Mouse (Mus musculus): ENCODE data around the gene A630095N17Rik. TPM values are rescaled to one million over a fixed set of nuclear protein-coding genes. Genes with fewer than 3 reads are reported as not detected.
"Not testable (repeated sequence)": the region's sequence is repeated elsewhere in the genome, so short reads cannot be mapped to it uniquely, and the experiment has no call there.

The A630095N17Rik gene
- polyA plus RNA-seq, 1 experiment from 2014 or later, result not detected

- 2% methylated on average over 8 of the region's 8 CpGs for WGBS
- peaks cover 4% of the 10 kb centered on the region for H3K36me3 ChIP-seq
- H3K9ac ChIP-seq, result no peak overlapping the region
- peak overlapping the region; percentile 41; the same call in 1 of the 2 replicates for H3K27ac ChIP-seq
- no peak overlapping the region for H3K4me3 ChIP-seq
- H3K4me1 ChIP-seq (replicated peaks), result peaks cover 28% of the 10 kb centered on the region
- 0 out of 2 replicates have a peak, but pooled peaks cover 16% of the 10 kb centered on the region for H3K27me3 ChIP-seq
- ATAC-seq (ENCODE audit: low FRiP score), result peak; percentile 54; the same call in 1 of the 2 replicates
- no peak overlapping the region for H3K4me2 ChIP-seq
- no peaks in the 10 kb centered on the region for H3K9me3 ChIP-seq
These were observed 2.7 kb upstream of the A630095N17Rik start for GRCm38 (mm10) chr1:75234606-75235005.

- not testable (repeated sequence) for H3K4me2 ChIP-seq; H3K27ac ChIP-seq; H3K9me3 ChIP-seq; H3K4me3 ChIP-seq; H3K36me3 ChIP-seq; H3K9ac ChIP-seq; ATAC-seq (ENCODE audit: low FRiP score)
- H3K27me3 ChIP-seq, result 0 out of 2 replicates have a peak, but pooled peaks cover 16% of the 10 kb centered on the region
- peaks cover 19% of the 10 kb centered on the region for H3K4me1 ChIP-seq (replicated peaks)
- WGBS, result 64% methylated on average over 4 of the region's 4 CpGs
These were observed 587 bp upstream of the A630095N17Rik start for GRCm38 (mm10) chr1:75232489-75232888.

GRCm38 (mm10) chr1:75231224-75231623, 678 bp downstream of the A630095N17Rik start:
- no peak for ATAC-seq (ENCODE audit: low FRiP score)
- H3K27ac ChIP-seq, result no peak overlapping the region
- no peak overlapping the region for H3K4me3 ChIP-seq

GRCm38 (mm10) chr1:75230335-75230994, 1.4 kb downstream of the A630095N17Rik start:
- ATAC-seq (ENCODE audit: low FRiP score), result no peak
- Histone ChIP-seq H3K4me3 (no peak overlapping the region), H3K27ac (no peak overlapping the region), H3K36me3 (no peaks in the 10 kb centered on the region), H3K4me2 (no peak overlapping the region), H3K9ac (no peak overlapping the region), H3K27me3 (0 out of 2 replicates have a peak, but pooled peaks cover 26% of the 10 kb centered on the region), H3K9me3 (no peaks in the 10 kb centered on the region), H3K4me1 (replicated peaks) (0 out of 2 replicates have a peak, but pooled peaks cover 5% of the 10 kb centered on the region)
- 78% methylated on average over 7 of the region's 7 CpGs for WGBS

More at GRCm38 (mm10) chr1:75231224-75231623, 678 bp downstream of the A630095N17Rik start:
- Histone ChIP-seq H3K4me1 (replicated peaks) (peaks cover 10% of the 10 kb centered on the region), H3K36me3 (no peaks in the 10 kb centered on the region), H3K27me3 (0 out of 2 replicates have a peak, but pooled peaks cover 23% of the 10 kb centered on the region), H3K4me2 (no peak overlapping the region), H3K9me3 (no peaks in the 10 kb centered on the region), H3K9ac (no peak overlapping the region)
- 79% methylated on average over 4 of the region's 4 CpGs for whole genome bisulfite sequencing

- Histone ChIP-seq H3K9me3 (no peaks in the 10 kb centered on the region), H3K4me2 (no peak overlapping the region), H3K9ac (no peak overlapping the region), H3K4me1 (replicated peaks) (no peaks in the 10 kb centered on the region), H3K27me3 (peaks cover 31% of the 10 kb centered on the region; the same call in 1 of the 2 replicates), H3K27ac (no peak overlapping the region), H3K36me3 (no peaks in the 10 kb centered on the region), H3K4me3 (no peak overlapping the region)
- 67% methylated on average over 4 of the region's 4 CpGs for WGBS
- ATAC-seq (ENCODE audit: low FRiP score), result no peak
These were observed 2.7 kb downstream of the A630095N17Rik start for GRCm38 (mm10) chr1:75229158-75229557.

GRCm38 (mm10) chr1:75227653-75228052, 4.2 kb downstream of the A630095N17Rik start:
- Histone ChIP-seq H3K36me3 (no peaks in the 10 kb centered on the region), H3K9ac (no peak overlapping the region), H3K9me3 (no peaks in the 10 kb centered on the region), H3K27ac (no peak overlapping the region), H3K4me1 (replicated peaks) (no peaks in the 10 kb centered on the region), H3K4me3 (no peak overlapping the region), H3K4me2 (no peak overlapping the region), H3K27me3 (peaks cover 43% of the 10 kb centered on the region)
- no peak for ATAC-seq (ENCODE audit: low FRiP score)
- WGBS, result 85% methylated on average over 1 of the region's 1 CpGs

GRCm38 (mm10) chr1:75226138-75226537, 5.8 kb downstream of the A630095N17Rik start:
- WGBS, result 70% methylated on average over 2 of the region's 2 CpGs
- no peak overlapping the region for H3K9ac ChIP-seq

GRCm38 (mm10) chr1:75225473-75225872, 6.4 kb downstream of the A630095N17Rik start:
- 69% methylated on average over 3 of the region's 3 CpGs for WGBS
- no peak overlapping the region for H3K4me3 ChIP-seq
- H3K27ac ChIP-seq, result no peak overlapping the region
- no peaks in the 10 kb centered on the region for H3K36me3 ChIP-seq
- no peaks in the 10 kb centered on the region for H3K9me3 ChIP-seq
- H3K27me3 ChIP-seq, result peaks cover 49% of the 10 kb centered on the region
- H3K9ac ChIP-seq, result no peak overlapping the region
- H3K4me1 ChIP-seq (replicated peaks), result no peaks in the 10 kb centered on the region
- H3K4me2 ChIP-seq, result no peak overlapping the region
- ATAC-seq (ENCODE audit: low FRiP score), result no peak

More at GRCm38 (mm10) chr1:75226138-75226537, 5.8 kb downstream of the A630095N17Rik start:
- Histone ChIP-seq H3K27ac (no peak overlapping the region), H3K9me3 (no peaks in the 10 kb centered on the region), H3K36me3 (no peaks in the 10 kb centered on the region), H3K4me2 (no peak overlapping the region), H3K27me3 (peaks cover 49% of the 10 kb centered on the region), H3K4me1 (replicated peaks) (no peaks in the 10 kb centered on the region), H3K4me3 (no peak overlapping the region)
- no peak for ATAC-seq (ENCODE audit: low FRiP score)

GRCm38 (mm10) chr1:75223532-75223931, 8.4 kb downstream of the A630095N17Rik start:
- no peak overlapping the region for H3K27ac ChIP-seq
- no peaks in the 10 kb centered on the region for H3K36me3 ChIP-seq
- no peaks in the 10 kb centered on the region for H3K9me3 ChIP-seq
- H3K4me3 ChIP-seq, result no peak overlapping the region
- WGBS, result 73% methylated on average over 6 of the region's 6 CpGs
- peaks cover 67% of the 10 kb centered on the region for H3K27me3 ChIP-seq
- peaks cover 14% of the 10 kb centered on the region for H3K4me1 ChIP-seq (replicated peaks)
- no peak for ATAC-seq (ENCODE audit: low FRiP score)
- no peak overlapping the region for H3K9ac ChIP-seq
- no peak overlapping the region for H3K4me2 ChIP-seq

- H3K4me1 ChIP-seq (replicated peaks), result peaks cover 20% of the 10 kb centered on the region
- H3K27me3 ChIP-seq, result peaks cover 73% of the 10 kb centered on the region
- H3K4me2 ChIP-seq, result no peak overlapping the region
- WGBS, result 84% methylated on average over 6 of the region's 6 CpGs
- no peak for ATAC-seq (ENCODE audit: low FRiP score)
- H3K4me3 ChIP-seq, result no peak overlapping the region
- no peak overlapping the region for H3K9ac ChIP-seq
- no peak overlapping the region for H3K27ac ChIP-seq
- H3K36me3 ChIP-seq, result no peaks in the 10 kb centered on the region
- no peaks in the 10 kb centered on the region for H3K9me3 ChIP-seq
These were observed 9.0 kb downstream of the A630095N17Rik start for GRCm38 (mm10) chr1:75222926-75223325.

GRCm38 (mm10) chr1:75221538-75221937, 10.4 kb downstream of the A630095N17Rik start:
- no peak for ATAC-seq (ENCODE audit: low FRiP score)
- Histone ChIP-seq H3K36me3 (no peaks in the 10 kb centered on the region), H3K27ac (no peak overlapping the region), H3K9ac (no peak overlapping the region), H3K9me3 (no peaks in the 10 kb centered on the region), H3K4me3 (no peak overlapping the region), H3K27me3 (peaks cover 83% of the 10 kb centered on the region), H3K4me2 (no peak overlapping the region), H3K4me1 (replicated peaks) (peaks cover 22% of the 10 kb centered on the region)
- 76% methylated on average over 3 of the region's 3 CpGs for WGBS

GRCm38 (mm10) chr1:75219531-75219930, 12.4 kb downstream of the A630095N17Rik start, which contains the start of gene Tuba4a:
TSS of gene Tuba4a (minus strand) at chr1:75219865.
- Histone ChIP-seq H3K27me3 (peaks cover 87% of the 10 kb centered on the region), H3K4me2 (peak within 1 kb of the TSS; percentile 94), H3K36me3 (peaks cover 17% of the 10 kb centered on the region), H3K4me1 (replicated peaks) (peaks cover 22% of the 10 kb centered on the region), H3K4me3 (peak within 1 kb of the TSS; percentile 56), H3K27ac (no peak within 1 kb of the TSS), H3K9me3 (no peaks in the 10 kb centered on the region), H3K9ac (peak within 1 kb of the TSS; percentile 73)
- peak; percentile 44 for ATAC-seq (ENCODE audit: low FRiP score)
- WGBS, result 2% methylated on average over 34 of the region's 34 CpGs

GRCm38 (mm10) chr1:75219078-75219477, 12.8 kb downstream of the A630095N17Rik start:
- Histone ChIP-seq H3K36me3 (peaks cover 22% of the 10 kb centered on the region), H3K27me3 (peaks cover 82% of the 10 kb centered on the region), H3K4me3 (peak overlapping the region; percentile 56), H3K9ac (peak overlapping the region; percentile 73), H3K27ac (no peak overlapping the region), H3K9me3 (no peaks in the 10 kb centered on the region), H3K4me1 (replicated peaks) (peaks cover 22% of the 10 kb centered on the region), H3K4me2 (peak overlapping the region; percentile 94)
- ATAC-seq (ENCODE audit: low FRiP score), result peak; percentile 83
- under 1% methylated on average over 24 of the region's 24 CpGs for whole genome bisulfite sequencing
